Mouse (Mus musculus) left cerebral cortex, postnatal 10 days (tissue): ENCODE data around the gene Gsx1. TPM values are rescaled to one million over a fixed set of nuclear protein-coding genes. Genes with fewer than 3 reads are reported as not detected.

Experiments used
- DNase-seq, 2 experiments: peaks; one replicate each; pipeline ENCODE4 v3.0.0; 2021 to 2022; ENCODE audit warnings: low spot score in 2 of 2, mixed read lengths in 1 of 2; ENCODE audit errors: extremely low spot score in 1 of 2
- intact Hi-C: fragments of 180-260 bp; cut with DNase I; formaldehyde crosslinking; loops from one replicate; pipeline ENCODE4 v1.15.1; 2025
- total RNA-seq, 2 experiments: library from RNA; stranded (reverse); gene quantifications; 2 replicates each; pipeline ENCODE4 v1.2.3; 2021

The Gsx1 gene
- under 1 TPM; 0.59 to 0.88 TPM for total RNA-seq

DNA sequence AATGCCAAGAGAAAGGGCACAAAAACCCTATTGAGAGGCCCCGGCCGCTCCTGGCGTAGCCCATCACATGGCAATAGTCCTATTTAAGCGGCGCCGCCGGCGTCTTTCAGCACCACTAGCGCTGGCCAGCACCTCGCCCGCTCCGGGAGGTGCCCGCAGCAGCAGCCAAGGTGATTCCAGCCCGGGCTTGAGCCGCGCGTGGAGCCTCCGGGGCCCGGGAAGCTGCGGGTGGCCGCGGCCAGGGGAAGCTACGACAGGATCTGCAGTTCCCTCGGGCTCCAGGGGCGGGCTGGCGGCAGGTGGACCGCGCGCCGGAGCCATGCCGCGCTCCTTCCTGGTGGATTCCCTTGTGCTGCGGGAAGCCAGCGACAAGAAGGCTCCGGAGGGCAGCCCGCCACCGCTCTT is at the start of gene Gsx1:
Gsx1 (plus strand) TSS at position 126 of the 405 bp plus-strand sequence.
- peak; percentile 41 to 74 for DNase-seq
- intact Hi-C loops: loop anchor here (2.0 kb wide), 1 partner anchor 114 kb away; no protein-coding TSS in a partner anchor

DNA sequence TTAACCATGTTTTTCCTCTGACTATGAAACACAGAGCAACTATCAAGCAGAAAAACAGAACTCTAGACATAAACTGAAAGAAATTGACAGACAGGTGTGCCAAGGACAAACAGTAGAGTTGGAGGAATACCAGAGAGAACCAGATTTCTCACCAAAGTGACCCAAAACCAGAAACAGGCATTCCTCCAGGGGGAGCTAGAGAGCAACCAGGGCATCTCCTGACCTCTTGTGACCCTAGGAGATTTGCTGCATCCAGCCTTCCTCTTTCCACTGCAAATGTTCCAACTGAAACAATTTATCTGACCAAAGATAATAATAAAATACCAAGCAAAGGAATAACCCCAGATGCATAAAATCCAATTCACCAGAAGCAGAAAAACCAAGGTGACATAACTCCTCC is 41.2 kb upstream of the Gsx1 start:
- no peak for DNase-seq
- intact Hi-C loops: no loop called here

DNA sequence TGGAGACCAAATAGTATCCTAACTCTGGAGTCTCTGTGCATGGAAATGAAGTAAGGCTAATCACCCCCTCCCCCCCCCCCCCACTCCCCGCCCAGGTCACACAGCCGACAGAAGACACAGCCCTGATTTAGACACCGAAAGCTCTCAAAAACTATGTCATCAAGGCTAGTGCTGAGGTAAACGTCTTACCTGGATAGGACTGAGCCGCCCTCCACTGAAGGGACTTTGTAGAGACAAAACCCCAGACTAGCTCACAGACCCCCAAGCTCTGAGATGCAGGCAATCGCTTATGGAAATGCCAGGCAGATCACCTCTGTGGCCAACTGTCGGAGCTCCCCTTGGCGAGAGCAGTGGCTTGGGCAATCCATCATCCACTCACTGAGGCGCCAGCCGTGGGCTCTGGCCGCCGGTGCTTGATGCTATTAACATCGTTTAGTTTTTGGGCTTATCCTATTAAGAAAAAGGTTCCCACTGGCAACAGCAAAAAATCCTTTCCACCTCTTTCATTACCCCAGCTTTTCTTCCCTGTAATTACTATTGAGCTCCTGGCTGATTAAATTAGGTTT is 33.6 kb upstream of the Gsx1 start:
- intact Hi-C loops: no loop called here
- DNase-seq: no peak

DNA sequence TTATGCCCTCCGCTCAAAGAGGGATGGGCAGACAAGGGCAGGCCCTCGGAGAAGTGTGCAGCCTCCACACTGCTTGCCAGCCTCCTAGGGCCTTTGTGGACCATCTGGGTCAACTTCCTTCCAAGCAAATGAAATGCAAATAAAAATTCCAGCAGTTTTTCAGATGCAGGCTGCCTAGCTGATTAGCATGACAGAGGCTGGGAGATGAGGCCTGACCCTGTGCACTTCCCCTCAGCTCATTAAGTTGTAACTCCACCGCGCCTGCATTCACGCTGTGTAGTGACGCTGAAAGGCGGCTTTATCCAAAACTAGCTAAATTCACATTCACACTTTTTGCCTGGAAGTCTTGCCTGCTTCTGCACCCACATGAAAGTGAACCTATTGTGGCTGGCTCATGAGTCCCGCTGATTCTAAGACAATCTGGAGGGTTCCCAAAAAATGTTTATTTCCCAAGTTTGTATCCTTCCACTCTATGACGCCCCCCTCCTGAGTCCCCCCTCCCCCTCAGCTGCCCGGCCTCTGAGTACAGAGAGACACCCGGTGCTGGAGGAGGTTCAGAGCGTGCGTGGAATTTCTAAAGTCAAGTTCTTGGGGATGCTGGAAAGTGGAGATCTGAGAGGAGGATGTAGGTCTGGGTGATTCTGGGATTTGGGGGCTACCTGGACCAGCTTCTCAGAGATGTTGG is 32.9 kb upstream of the Gsx1 start:
- DNase-seq: peak in 1 of 2 experiments; percentile 8
- intact Hi-C loops: no loop called here

DNA sequence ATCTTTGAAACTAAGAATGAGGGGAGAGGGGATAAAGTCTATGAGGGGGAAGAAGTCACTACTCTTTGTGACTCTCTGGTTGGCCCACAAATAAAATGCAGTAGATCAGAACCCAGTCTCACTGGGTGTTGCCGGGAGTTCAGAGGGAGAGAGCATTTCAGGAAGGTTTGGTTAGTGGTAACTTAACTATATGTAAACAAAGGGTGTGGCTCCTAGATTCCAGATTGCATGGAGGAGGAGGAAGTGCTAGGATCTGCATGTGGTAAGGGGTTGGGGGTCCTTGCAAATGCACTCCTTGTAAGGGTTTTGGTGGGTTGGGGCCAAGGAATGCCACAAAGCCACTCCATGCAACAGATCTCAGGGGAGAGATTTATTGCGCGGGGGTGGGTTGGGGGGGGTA is 32.1 kb upstream of the Gsx1 start:
- intact Hi-C loops: no loop called here
- no peak for DNase-seq

DNA sequence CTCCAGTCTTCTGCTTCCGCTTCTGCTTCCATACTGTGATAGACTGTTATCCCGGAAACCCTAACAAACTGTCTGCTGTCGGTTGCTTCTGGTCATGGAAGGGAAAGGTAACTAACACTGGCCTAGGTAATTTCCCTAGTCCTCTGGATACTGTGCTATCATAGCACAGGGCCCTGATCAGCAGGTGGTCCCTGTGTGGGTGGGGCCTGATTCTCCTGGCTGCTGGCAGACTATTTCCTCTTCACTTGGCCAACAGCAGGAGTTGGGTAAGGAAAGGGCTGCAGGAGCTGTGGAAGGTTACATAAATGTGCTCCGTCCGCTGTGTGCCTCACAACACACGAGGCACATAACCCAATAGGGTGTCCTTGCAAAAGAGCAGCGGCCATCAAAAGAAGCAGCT is 31.1 kb upstream of the Gsx1 start:
- no peak for DNase-seq
- intact Hi-C loops: no loop called here

DNA sequence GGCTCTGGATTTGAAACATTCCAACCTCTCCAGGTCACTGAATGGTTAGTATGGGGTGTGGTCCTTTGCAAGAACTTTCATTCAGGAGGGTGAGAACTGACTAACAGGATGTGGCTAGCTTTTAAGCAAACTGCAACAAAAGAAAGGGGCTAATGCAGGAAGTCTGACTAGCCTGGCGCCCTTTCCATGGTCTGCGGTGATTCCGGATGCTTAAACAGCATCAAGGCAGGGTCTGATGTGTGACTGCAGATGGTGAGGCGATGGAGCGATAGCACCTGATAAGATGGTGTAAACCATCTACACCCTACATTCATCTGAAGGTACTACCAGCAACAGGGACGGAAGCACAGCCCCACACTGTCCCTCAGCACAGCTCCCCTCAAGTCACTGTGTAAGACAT is 29.2 kb upstream of the Gsx1 start:
- no peak for DNase-seq
- intact Hi-C loops: no loop called here

DNA sequence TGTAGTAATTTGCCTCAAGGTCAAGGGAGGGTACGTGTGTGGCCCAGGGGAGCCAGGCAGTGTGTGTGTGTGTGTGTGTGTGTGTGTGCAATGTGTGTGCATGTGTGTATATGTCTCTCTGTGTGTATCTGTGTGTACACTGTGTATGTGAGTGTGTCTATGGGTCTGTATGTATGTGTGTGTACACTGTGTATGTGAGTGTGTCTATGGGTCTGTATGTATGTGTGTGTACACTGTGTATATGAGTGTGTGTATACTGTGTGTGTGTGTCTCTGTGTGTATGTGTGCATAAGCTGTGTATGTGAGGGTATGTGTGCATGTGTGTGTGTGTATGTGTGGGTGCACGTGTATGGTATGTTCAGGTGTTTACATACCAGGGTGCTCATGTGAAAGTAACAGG is 28.7 kb upstream of the Gsx1 start:
- intact Hi-C loops: no loop called here
- no peak for DNase-seq

DNA sequence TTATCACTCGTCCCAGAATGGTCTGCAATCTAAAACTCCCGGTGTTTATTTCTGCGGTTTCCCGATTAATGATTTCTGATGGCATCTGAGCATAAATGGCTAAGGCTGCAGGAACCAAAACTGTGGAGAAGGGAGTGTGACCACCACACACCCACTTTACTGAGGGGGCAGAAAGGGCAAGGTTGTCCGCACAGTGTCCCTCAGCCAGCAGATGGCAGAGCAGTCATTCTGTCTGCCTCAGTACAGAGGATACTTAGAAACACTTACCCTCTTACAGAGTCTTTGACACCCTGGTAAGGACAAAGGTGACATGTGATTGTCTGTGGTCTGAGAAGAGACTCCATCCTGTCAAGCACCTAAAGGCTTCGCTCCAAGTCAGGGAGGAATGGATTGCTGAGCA is 23.4 kb upstream of the Gsx1 start:
- intact Hi-C loops: no loop called here
- no peak for DNase-seq

DNA sequence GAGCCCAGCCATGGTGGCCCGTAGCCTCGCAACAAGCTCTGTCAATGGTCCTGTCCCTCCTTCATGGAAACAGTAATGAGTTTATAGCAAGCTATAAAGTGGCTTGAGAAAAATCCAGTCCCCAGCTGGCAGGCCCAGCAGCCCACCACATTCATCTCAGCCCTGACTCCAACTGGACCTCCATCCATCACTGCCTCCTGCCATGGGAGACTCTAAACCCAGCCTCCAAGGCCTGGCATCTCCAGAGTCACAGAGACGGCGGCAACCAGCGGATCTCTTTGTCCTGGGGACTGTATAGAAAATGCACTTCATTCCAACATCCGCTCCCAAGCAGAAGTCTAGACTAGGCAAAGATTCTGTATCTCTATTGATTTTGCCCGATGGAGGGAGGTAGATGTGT is 18.4 kb upstream of the Gsx1 start:
- intact Hi-C loops: no loop called here

DNA sequence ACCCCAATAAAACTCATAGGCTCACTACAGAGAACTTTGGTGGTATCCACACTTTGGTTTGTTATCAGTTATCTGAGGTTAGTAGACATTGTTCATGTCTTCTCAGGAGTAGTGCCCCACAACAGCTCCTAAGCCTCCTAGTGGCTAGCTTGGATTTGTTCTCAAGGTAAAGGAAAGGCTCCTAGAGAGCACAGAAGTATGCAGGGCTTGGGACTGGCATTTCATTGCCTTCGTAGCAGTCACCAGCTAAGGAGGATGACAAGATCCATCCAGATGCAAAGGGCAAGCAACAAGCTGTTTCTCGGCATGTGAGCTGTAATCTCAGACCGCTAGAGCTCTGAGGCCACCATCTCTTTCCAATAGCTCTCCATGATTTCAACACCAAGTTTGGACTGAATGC is 14.4 kb upstream of the Gsx1 start:
- no peak for DNase-seq
- intact Hi-C loops: no loop called here

More for the DNA sequence above, 18.4 kb upstream of the Gsx1 start:
- DNase-seq: no peak

DNA sequence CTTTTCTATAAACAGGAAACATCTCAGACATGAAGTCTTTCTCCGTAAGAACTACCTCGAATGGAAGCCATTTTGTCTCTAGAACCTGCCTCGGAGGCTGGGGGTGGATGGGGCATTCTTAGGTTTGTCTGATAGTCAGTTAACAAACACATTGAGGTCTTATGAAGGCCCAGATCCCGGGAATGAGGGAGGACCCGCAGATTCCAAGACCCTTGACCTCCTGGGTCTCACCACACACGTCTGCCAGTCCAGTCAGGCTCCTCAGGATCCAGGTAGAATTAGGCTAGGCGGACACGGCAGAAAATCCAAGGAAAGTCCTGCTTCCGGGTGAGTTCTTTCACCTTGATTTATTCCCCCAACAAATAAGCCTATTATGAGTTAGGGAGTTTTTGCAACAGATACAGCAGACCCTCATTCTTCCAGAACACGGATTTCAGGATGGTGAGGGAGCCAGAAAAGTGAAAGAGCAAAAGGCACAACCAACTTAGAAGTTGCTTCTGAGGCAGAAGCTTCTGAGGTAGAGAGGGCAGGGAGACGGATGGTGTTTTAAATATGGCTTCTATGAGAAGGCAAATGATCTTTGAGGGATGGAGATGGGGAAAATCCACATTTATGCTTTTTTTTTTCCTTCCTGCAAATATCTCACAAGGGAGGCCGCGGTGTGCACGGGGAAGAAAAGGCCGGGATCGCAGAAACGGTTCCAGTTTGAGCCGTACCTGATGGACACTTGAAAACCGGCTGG is 3.2 kb upstream of the Gsx1 start:
- no peak for DNase-seq
- intact Hi-C loops: no loop called here

DNA sequence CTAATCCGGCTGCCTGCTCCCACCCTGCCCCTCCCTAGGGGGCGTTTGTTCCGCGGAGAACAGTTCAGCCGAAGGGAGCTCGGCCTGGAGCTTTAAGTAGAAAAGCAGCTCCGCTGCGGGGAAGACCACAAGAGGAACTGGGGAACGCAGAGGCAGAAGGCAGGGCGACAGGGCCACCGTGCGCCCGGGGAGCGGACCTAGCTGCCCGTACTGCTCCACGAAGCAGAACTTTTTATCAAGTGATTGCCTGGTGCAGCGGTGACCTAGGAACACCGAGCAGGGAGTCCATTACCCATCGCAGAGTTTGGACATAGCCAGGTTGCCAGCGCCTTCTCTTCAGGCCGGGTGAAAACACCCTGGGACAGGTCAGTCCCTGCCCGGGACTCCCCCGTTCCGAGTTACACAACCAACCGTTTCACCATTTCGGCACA is 2.5 kb upstream of the Gsx1 start:
- intact Hi-C loops: no loop called here

DNA sequence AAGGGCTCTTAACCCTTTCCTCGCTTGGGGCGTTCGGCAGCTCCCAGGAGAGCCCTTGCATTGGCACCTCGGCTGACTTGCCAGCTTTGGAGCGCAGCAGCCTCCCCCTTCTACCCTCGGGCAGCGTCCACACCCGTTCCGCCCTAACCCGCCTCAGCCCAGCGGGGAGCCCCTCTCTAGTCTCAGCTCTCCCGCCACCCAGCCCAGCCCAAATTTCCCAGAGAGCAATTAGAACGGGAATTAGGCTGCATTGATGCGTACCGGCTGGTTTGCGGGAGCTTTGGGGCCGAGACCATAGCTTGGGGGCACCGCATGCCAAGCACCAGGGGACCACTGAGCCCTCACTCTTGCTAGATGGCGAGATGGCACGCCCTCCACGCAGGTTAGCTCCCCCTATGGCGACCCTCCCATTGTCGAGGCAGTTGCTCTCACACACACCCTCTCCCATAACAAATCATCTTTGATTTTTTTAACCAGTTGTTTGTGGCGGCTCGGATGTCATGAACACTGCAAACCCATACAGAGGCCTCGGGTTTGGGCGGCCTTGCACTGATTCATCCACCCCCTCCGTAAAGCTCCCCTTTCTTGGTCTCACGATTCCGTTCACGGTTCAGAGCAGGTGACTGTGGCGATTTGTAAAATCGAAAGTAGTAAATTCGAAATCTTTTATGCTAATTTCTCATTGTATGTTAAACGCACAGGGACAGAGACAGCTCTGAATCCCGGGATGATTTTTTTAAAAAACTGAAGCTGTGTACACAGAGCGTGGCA is 1.5 kb upstream of the Gsx1 start:
- peak in 1 of 2 experiments; percentile 30 for DNase-seq
- intact Hi-C loops: no loop called here

More for the DNA sequence above, 2.5 kb upstream of the Gsx1 start:
- peak in 1 of 2 experiments; percentile 43 for DNase-seq

DNA sequence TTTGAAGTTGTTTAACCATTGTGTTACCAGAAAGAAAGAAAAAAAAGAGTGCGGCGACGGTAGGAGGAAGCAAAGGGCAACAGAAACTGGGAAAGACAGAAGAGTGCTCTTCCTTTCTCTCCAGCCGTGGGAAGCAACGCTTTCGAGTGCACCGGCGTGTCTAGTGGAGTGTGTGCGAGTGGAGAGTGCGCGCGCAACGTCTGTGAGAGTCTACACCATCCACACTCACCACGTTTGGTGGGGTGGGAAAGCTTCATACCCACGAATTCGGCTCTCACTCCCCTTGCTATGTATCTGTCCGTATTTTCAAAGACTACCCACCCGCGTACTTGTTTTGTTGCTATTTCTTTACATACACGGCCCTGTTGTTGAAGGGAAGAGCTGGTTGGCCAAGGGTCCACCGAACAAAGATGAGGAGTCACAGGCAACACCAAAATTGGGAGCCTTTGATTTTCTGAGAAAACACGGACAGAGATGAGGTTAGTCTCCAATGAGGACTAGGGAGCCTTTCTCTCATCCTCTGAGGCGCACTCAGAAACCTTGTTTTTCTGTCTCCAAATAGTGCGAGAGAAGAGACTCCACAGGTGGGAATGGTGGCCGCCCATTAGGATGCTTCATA is 835 bp upstream of the Gsx1 start:
- no peak for DNase-seq
- intact Hi-C loops: loop anchor here (2.0 kb wide), 1 partner anchor 115 kb away; no protein-coding TSS in a partner anchor

DNA sequence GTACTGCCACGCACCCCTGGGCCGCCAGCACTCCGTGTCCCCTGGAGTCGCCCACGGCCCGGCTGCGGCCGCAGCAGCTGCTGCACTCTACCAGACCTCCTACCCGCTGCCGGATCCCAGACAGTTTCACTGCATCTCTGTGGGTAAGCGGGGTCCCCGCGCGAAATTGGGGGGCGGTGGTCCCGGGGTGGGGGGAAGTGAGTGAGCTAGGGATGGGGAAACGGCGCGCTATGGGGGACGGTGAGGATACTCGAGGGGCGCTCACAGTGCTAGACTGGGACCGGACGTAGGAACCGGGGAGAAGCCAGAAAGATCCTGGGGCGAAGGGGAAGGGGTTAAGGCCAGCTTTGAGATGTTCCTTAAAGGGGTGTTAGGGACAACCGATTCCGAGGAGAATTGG is 660 bp downstream of the Gsx1 start:
- peak in 1 of 2 experiments; percentile 23 for DNase-seq
- intact Hi-C loops: loop anchor here (2.0 kb wide), 1 partner anchor 114 kb away; no protein-coding TSS in a partner anchor

DNA sequence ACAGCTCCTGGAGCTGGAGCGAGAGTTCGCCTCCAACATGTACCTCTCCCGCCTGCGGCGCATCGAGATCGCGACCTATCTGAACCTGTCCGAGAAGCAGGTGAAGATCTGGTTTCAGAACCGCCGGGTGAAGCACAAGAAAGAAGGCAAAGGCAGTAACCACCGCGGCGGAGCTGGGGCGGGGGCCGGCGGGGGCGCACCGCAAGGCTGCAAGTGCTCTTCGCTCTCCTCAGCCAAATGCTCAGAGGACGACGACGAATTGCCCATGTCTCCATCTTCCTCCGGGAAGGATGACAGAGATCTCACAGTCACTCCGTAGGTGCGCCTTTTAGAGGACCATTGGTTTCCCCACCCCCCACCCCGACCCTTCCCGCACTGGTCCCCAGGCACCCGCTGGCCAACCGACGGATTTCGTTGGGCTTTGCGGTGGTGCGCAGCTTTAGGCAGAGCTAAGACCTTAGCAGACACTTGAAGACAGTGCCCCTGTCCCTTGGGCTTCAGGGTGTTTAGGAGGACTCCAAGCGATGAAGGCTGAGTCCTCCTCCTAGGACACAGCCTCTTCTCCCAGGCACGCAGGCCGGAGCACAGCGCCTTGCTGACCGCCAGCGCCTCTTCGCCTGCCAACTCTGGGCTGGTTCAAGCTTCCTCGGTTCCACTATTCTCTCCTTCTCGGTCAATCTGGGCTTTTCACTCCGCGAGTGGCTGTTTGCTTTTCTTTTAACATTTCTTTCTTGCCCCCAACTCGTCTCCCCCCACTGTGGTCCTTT is 1.5 kb downstream of the Gsx1 start:
- DNase-seq: no peak
- intact Hi-C loops: loop anchor here (2.0 to 5.0 kb wide), 2 partner anchors 87 to 113 kb away; no protein-coding TSS in a partner anchor

DNA sequence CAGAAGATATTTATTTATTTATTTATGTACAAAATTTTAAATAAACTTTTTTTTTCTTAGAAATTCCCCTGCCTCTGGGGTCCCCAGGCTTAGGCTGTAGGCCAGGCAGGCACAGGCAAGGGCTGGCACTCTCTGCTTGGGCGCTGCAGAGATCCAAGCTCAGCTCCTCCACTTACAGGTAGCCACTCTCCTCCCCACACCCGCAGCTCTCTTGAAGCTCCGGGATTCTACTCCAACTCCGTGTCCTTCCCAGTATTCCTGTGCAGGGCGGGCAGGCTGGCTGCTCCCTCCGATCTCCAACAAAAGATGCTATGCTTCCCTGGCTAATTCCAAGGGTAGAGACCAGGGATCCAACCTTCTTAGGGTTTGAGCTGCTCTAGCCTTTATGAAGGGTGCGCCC is 2.4 kb downstream of the Gsx1 start:
- no peak for DNase-seq
- intact Hi-C loops: loop anchor here (5.0 kb wide), 1 partner anchor 86 kb away; no protein-coding TSS in a partner anchor
